Mouse (Mus musculus) liver, embryonic 16.5 days (tissue): ENCODE data around the gene Mark2. TPM values are rescaled to one million over a fixed set of nuclear protein-coding genes. Genes with fewer than 3 reads are reported as not detected.

Experiments used
- polyA plus RNA-seq: library from polyadenylated mRNA; unstranded; fragments of >200 nt; fragmentation: Nextera tagmentation; extraction: Ambion mirVana; gene quantifications from 2 replicates; pipeline ENCODE4 v1.2.1, GENCODE M21; 2015

The Mark2 gene
- polyA plus RNA-seq, 1 experiment from 2014 or later = 15.3 TPM

Other genes starting within 250 kb of the Mark2 start
- 0.09 and 0.19 TPM in 2 replicates for gene Flrt1, start 236.1 kb downstream of the Mark2 start, polyA plus RNA-seq
- gene Otub1, start 135.5 kb downstream of the Mark2 start, polyA plus RNA-seq = 50.0 and 50.9 TPM in 2 replicates
- 563 and 565 TPM in 2 replicates for gene Cox8a, start 124.2 kb downstream of the Mark2 start, polyA plus RNA-seq
- gene Naa40, start 100.7 kb downstream of the Mark2 start, polyA plus RNA-seq = 22.1 TPM in 2 replicates
- 0.27 and 0.47 TPM in 2 replicates for gene Rcor2, start 74.5 kb downstream of the Mark2 start, polyA plus RNA-seq
- gene Spindoc, start 41.1 kb upstream of the Mark2 start, polyA plus RNA-seq = 2.7 and 2.8 TPM in 2 replicates
- gene 2700081O15Rik, start 75.8 kb upstream of the Mark2 start, polyA plus RNA-seq = 0.55 and 0.61 TPM in 2 replicates
- gene Rtn3, start 141.4 kb upstream of the Mark2 start, polyA plus RNA-seq = 59.7 and 63.8 TPM in 2 replicates
- 5.5 and 5.6 TPM in 2 replicates for gene Atl3, start 152.2 kb upstream of the Mark2 start, polyA plus RNA-seq
- gene Pla2g16, start 215.6 kb upstream of the Mark2 start, polyA plus RNA-seq = 18.8 and 23.0 TPM in 2 replicates